Mouse (Mus musculus): ENCODE data around the gene Abca14.

Gene Abca14

DNA sequence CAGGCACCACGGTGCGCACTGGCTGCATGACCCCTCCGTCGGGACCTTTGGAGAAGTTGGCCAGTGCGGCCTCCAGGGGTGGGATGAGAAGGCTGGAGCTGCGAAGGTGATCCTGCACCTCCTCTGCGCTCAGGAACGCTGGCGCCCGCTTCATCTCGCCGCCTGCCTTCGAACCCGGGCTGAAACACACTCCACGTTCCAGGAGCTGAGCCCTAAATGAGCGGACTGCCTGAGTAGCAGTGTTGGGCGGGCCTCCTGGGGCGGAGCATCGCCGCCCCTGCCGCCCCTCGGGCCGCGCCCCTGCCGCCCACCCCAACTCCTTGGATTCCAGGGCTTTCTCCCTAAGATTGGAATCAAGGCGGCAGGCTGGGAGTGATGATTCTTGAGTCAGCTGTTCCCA, 2.0 kb upstream of the Abca14 start, which contains the start of gene Crym:
Gene Crym, minus strand, starts transcription at position 341 of the 400 bp plus-strand sequence.
- in situ Hi-C loops (cut with MseI, MboI): no loop called here

DNA sequence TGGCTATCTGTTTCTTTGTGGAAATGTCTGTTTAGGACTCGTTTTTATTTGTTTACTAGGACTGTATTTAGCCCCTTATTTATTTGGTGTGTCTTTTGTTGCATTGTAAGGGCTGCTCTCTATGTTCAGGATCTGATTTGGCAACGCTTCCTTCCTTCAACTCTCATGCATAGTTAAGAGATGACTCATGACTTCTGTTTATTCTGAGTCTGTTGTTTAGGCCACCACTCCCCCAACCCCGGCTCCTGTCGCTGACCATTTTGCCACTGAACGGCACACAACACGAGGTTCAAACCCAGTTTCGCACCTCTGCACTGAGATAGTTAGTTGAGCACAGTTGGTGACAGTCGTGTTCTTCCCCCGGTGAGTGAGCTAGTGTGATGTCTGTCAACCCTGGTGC, 2.2 kb downstream of the Abca14 start:
- in situ Hi-C loops (cut with MseI, MboI): no loop called here

DNA sequence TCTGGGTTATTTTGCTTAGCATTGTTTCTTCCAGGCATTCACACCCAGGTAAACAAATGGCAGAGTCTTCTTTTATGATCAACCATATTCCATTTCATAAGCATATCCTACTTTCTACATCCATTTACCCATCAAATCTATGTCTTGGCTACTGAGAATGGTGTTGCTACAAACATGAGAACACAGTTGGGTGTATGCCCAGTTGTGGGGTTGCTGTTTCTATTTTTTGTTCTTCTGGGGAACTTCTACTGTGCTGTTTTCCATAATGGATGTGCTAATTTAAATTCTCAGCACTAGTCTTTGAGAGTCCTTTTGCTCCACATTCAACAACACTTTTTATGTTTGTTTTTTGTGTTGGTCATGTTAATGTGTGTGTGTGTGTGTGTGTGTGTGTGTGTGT, 24.8 kb downstream of the Abca14 start:
- in situ Hi-C loops (cut with MseI, MboI): no loop called here

DNA sequence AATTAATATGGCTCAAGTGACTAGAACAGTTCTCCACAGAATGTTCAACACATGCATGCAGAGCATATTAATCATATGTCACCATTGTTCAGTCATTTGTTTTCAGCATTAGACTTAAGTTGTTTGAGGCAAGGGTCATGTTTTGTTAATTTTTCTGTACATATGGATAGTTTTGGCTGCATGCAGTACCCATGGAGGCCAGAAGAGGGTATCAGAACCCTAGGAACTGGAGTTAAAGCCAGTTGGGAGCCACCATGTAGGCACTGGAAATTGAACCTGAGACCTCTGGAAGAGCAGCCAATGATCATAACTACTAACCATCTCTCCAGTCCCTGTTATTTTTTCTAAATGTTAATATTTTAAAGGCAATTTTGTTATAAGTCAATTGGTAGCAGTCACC, 37.3 kb downstream of the Abca14 start:
- in situ Hi-C loops (cut with MseI, MboI): loop anchor here in 1 of 2 experiments (10.0 kb wide), 1 partner anchor 84 kb away; the partner anchor contains the start of gene Abca15

DNA sequence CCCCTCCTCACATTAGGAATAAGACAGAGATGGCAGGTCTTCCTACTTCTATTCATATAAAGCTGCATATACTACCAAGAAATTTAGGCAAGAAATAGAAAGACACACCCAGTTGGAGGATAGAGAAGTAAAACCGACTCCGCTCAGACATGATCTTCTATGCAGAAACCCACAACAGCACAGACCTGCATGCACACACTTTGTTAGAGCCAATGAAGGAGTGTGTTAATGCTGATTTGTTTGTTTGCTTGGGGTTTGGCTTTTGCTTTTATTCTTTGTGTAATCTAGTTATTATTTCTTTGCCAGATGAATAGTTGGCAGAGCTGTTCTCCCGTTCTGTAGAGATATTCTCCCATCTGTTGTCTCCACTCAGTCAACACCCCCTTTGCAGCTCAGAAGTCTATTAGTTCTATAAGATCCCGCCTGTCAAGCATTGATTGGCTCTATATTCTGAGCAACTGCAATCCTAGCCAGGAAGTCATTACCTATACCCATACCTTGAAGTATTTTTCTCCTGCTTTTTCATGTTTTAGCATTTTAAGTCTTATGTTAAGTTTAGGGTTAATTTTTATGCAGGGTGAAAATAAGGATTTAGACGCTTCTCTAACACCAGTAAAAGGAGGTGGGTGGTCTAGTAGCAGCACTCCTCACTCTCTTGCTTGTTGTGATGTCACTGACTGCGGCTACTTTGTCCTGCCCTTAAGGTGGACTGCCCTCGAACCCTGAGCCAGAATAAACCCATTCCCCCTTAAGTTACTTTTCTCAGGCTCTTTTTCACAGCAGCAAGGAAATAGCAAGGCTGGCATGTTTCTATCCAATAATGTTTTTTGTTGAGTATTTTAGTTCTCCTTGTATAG, 67.6 kb downstream of the Abca14 start:
- in situ Hi-C loops (cut with MseI, MboI): no loop called here

DNA sequence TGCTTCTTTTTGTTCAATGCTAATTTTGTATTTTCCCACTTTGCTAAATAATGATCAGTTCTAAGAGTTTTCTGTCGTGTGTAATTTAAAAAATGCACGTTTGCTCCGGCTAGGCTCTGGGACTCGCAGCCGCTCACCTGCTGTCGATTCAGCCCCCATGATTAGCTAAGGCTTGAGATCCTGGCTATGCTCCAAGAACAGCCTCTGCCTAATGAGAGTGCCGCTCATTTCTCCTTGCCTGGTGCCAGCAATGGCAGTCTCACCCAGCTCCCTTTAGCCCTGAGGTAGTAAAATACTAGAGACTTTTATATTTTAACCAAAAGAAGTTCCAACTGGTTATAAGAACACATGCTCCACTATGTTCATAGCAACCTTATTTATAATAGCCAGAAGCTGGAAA, 68.3 kb downstream of the Abca14 start:
- in situ Hi-C loops (cut with MseI, MboI): no loop called here

DNA sequence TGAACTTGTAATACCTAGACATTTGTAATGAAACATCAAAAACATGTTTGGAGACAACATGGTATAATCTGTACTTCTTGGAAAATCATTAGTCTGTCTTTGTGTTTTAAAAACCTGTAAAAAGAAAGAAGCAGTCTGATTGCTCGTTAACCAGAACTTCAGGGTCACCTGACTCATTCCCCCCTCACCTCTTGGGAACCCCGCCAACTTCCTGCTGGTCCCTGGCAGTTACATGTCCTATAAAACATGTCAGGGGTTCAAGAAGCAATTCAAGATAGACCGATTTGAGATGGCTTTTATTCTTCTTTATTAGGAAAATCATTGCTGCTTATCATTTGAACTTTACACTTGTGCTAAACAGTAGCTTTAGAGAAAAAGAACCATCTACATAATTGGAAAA, 81.5 kb downstream of the Abca14 start:
- in situ Hi-C loops (cut with MseI, MboI): no loop called here

DNA sequence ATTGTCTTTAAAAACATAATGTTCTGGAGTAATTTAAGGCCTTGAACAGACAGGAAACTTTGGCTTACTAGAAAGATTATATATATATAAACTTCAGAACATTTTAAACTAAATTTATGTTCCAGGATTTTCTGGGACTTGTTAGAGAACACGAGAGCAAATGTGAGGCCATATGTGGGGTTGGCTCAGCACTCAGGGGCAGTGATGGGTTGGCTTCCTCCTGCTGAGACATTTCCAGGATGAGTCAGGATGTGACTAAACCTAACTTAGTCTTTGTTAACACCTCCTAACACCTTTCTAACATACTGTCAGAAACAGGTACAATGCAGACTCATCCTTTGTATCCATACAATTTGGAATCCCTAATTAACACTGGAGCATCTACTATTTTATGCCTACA, 112.3 kb downstream of the Abca14 start:
- in situ Hi-C loops (cut with MseI, MboI): no loop called here

DNA sequence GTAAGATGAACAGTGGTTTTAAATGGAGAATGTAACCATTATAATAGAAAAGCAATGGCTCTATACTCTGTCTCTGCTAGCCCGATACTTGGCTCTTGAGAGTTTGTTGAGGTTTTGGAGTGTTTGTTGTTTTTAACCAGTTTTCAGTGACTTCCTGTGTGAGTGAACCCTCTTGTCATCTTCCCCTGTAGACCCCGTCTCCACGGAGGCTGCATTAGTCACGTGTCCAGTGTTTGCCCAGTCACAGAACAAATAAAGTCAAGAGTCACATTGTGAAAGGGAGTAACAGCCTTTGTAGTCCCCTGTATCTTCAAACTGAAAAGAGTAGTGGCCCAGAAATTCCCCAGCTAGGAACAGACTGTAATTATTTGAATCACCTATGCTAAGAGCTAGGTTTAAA, 119.2 kb downstream of the Abca14 start:
- in situ Hi-C loops (cut with MseI, MboI): loop anchor here (5.0 to 10.0 kb wide), 3 partner anchors 76 to 198 kb away; no protein-coding TSS in a partner anchor

DNA sequence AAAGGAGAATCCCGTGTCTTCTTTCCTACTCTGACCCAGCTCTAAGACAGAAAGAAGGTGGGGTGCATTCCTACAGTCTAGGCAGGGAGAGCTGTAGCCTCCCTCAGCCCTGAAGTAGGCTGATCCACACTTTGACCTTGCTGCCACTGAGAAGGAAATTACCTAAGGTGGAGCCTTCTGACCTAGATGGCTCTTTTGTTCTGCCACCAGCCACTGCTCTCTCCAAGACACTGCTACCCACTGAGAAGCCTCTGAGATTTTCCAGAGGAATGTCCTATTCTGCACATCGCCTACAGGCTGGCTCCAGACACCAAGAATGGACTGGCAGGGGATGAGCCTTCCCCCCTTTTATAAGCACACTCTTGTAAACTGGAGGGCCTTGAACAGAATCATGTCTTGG, 122.2 kb downstream of the Abca14 start:
- in situ Hi-C loops (cut with MseI, MboI): loop anchor here (5.0 to 25.0 kb wide), 4 partner anchors 81 to 464 kb away; no protein-coding TSS in a partner anchor

DNA sequence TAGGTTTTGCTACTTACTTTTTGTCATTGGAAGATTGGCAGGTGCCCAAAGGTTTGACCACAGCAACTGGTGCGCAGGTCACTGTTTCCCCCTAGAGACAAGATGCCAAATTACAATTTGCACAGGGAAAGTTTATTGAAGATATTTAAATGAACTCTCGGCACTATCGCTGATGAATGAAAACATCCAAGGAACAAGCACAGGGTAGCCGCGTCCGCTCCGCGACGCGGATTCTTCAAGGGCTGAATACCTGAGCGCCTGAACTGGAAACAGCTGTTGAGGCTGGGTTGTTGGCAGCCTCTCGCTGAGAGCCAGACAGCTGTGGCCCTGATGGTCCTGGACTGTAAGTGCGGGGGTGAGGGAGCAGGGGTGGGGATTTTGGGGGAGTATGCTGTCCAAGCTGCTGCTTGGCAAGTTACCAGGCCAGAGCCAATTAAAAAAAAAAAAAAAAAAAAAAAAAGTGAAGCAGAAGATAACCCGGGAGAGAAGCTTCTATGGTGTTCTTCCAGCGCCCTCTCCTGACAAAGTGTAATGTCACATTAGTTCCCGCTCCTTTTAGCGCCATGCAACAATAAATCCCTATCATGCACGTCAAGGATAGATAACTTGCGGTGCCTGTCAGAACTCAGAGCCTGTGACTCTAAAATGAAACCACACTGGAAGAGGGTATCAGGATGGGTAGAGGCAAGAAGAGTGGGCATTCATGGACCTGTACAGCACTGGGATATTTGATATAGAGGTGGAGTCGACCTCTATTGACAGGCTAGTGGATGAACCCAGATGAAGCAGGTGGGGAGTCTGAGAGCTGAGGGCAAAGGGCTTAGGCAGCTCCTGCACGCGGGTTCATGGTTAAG, 123.7 kb downstream of the Abca14 start:
- in situ Hi-C loops (cut with MseI, MboI): loop anchor here (5.0 to 25.0 kb wide), 4 partner anchors 83 to 465 kb away; no protein-coding TSS in a partner anchor

DNA sequence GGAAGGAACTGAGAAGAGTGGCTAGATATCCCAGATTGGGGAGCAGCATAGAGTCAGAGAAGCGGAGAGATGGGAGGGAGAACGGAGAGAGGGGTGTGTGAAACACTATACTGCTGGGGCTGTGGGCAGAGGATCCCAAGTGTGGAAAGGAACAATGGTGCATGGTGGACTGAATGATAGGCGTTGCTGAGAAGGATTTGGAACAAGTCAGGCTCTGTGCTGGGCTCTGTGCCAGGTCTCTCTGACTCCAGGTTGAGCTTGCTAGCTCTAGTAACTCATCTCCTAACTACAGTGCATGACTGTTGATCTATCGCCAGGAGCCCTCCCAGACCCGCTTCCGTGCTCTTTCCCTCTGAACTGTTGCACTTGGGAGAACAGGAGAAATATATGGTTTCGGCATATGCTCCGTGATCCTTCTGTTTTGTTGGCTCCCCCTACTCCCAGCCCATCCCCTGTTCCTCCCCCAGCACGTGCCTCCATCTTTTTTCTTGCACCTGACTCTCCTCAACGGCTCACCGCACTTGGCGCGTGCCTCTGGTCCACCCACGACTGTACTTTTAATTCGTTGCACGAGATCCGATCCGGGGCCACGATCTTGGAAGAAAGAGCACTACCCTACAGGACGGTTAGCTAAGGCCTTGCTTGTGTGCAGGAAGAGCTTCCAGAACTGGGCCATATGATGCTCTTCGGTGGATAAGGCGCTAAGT, 124.5 kb downstream of the Abca14 start, which contains the start of gene Abca15:
Gene Abca15, plus strand, starts transcription at position 584 of the 707 bp plus-strand sequence.
- in situ Hi-C loops (cut with MseI, MboI): loop anchor here (5.0 to 25.0 kb wide), 4 partner anchors 83 to 466 kb away; no protein-coding TSS in a partner anchor

DNA sequence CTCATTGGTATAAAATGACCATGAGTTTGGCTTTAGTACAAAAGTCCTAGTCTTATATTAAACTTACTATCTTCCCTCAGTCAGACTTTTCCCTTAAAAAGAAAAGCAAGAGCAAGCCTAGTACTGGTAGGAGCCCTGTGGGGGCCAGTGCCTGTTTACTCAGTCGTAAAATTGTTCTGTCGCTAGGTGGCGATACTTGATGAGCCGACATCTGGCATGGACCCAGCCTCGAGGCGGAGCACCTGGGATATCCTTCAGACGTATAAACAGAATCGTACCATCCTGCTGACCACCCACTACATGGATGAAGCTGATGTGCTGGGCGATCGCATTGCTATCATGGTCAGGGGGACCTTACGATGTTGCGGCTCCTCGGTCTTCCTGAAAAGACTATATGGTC, 157.4 kb downstream of the Abca14 start:
- in situ Hi-C loops (cut with MseI, MboI): no loop called here
